ENCODE assay signal across 13 mouse cellular contexts in the genomic region with DNA sequence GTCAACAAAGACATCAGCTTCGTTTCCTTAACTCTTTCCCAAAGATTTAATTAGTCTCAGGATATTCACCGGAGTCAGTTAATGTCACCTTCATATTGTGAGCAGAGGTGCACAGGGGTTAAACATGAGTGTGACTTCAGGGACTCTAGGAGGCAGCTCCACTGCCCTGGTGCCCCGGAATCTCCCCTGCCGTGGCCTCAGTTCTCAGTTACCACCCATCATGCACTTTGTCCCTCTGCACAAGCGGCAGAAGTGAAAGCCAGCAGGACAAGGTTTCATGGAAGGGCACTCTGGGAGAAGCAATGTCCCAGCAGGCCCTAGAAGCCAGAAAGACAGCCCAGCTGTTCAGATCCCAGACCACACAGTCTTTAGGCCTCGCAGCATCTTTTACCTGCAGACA.
DNase-seq lines count a peak whose midpoint lies in the region; ATAC-seq lines count a peak whose summit lies in the region.
"Had no signal": no experiment of that assay in that cellular context is flagged by ENCODE, and none has a peak within 500 bp of the region (broad histone marks: within the 10 kb centered on the region; RNA-seq: fewer than 3 reads in every experiment).

No protein-coding gene starts in this region.

- no peak overlapping the region for H3K9ac ChIP-seq in hindbrain, embryonic 12.5 days
- no peak overlapping the region for H3K9ac ChIP-seq in hindbrain, embryonic 13.5 days
- H3K9ac ChIP-seq in kidney, embryonic 16.5 days (replicated peaks; ENCODE audit: low read length): 0 out of 2 replicates have a peak overlapping the region, but pooled peaks have one; percentile 31
- H3K9ac ChIP-seq: hindbrain, embryonic 15.5 days; liver, embryonic 13.5 days had no signal

- no peak overlapping the region for H3K4me2 ChIP-seq in hindbrain, embryonic 12.5 days (replicated peaks)
- no peak overlapping the region for H3K4me2 ChIP-seq in hindbrain, embryonic 13.5 days
- no peak overlapping the region for H3K4me2 ChIP-seq in kidney, embryonic 16.5 days (replicated peaks; ENCODE audit: low read depth, low read length)
- H3K4me2 ChIP-seq: hindbrain, embryonic 15.5 days; liver, embryonic 13.5 days had no signal

- H3K9me3 ChIP-seq in hindbrain, embryonic 12.5 days (replicated peaks): no peaks in the 10 kb centered on the region
- H3K9me3 ChIP-seq in hindbrain, embryonic 13.5 days: no peaks in the 10 kb centered on the region
- no peaks in the 10 kb centered on the region for H3K9me3 ChIP-seq in embryonic facial prominence, embryonic 10.5 days
- H3K9me3 ChIP-seq in kidney, embryonic 16.5 days (ENCODE audit: low read length): no peaks in the 10 kb centered on the region
- H3K9me3 ChIP-seq: hindbrain, embryonic 15.5 days; liver, embryonic 13.5 days had no signal

- H3K4me1 ChIP-seq in hindbrain, embryonic 12.5 days: peaks cover 19% of the 10 kb centered on the region
- H3K4me1 ChIP-seq in hindbrain, embryonic 13.5 days (replicated peaks): peaks cover 26% of the 10 kb centered on the region
- H3K4me1 ChIP-seq in embryonic facial prominence, embryonic 10.5 days: peaks cover 25% of the 10 kb centered on the region
- peaks cover 14% of the 10 kb centered on the region; the same call in 1 of the 2 replicates for H3K4me1 ChIP-seq in kidney, embryonic 16.5 days (ENCODE audit: insufficient read depth, low read length)
- H3K4me1 ChIP-seq: liver, embryonic 13.5 days had no signal

- H3K27me3 ChIP-seq in hindbrain, embryonic 12.5 days: no peaks in the 10 kb centered on the region
- H3K27me3 ChIP-seq in hindbrain, embryonic 13.5 days: no peaks in the 10 kb centered on the region
- no peaks in the 10 kb centered on the region for H3K27me3 ChIP-seq in embryonic facial prominence, embryonic 10.5 days (replicated peaks; ENCODE audit: low read depth, poor library complexity, severe bottlenecking)
- no peaks in the 10 kb centered on the region for H3K27me3 ChIP-seq in kidney, embryonic 16.5 days (ENCODE audit: insufficient read depth, low read length)
- H3K27me3 ChIP-seq: hindbrain, embryonic 15.5 days; liver, embryonic 13.5 days had no signal

- no peak; the same call in 1 of the 2 replicates for ATAC-seq in hindbrain, embryonic 12.5 days (ENCODE audit: low FRiP score)
- ATAC-seq in hindbrain, embryonic 13.5 days (ENCODE audit: low FRiP score): no peak
- peak; percentile 42; the same call in 1 of the 2 replicates for ATAC-seq in kidney, embryonic 16.5 days (ENCODE audit: low FRiP score, low TSS enrichment)

- WGBS in hindbrain, embryonic 12.5 days: 21% methylated on average over 6 of the region's 6 CpGs
- 13% methylated on average over 6 of the region's 6 CpGs for WGBS in hindbrain, embryonic 13.5 days
- 21% methylated on average over 6 of the region's 6 CpGs for WGBS in embryonic facial prominence, embryonic 10.5 days
- 24% methylated on average over 6 of the region's 6 CpGs for WGBS in kidney, embryonic 16.5 days

- DNase-seq in embryonic facial prominence, embryonic 10.5 days (ENCODE audit: low spot score): peak; percentile 50
- peak; percentile 16 for DNase-seq in retina, embryonic 14.5 days (ENCODE audit: low spot score)
- no peak for DNase-seq in urinary bladder, postnatal 10 days (ENCODE audit: low spot score)
- DNase-seq in left cerebral cortex, adult 9 months (ENCODE audit: low spot score in 2 of 2): no peak
- DNase-seq in heart, postnatal 25 days (ENCODE audit: low spot score): no peak
- DNase-seq: layer of hippocampus, postnatal 36 days; liver, embryonic 13.5 days; thymus, postnatal 25 days had no signal

- intact Hi-C loops in heart, postnatal 25 days (cut with DNase I): loop anchor here (2.0 to 10.0 kb wide), 2 partner anchors 131 to 249 kb away; no protein-coding TSS in a partner anchor

- peak overlapping the region; percentile 40; the same call in 1 of the 2 replicates for H3K27ac ChIP-seq in hindbrain, embryonic 12.5 days
- H3K27ac ChIP-seq in hindbrain, embryonic 13.5 days: no peak overlapping the region
- peak overlapping the region; percentile 80 for H3K27ac ChIP-seq in embryonic facial prominence, embryonic 10.5 days (replicated peaks)
- peak overlapping the region; percentile 50; the same call in 1 of the 2 replicates for H3K27ac ChIP-seq in kidney, embryonic 16.5 days (ENCODE audit: low read length)
- H3K27ac ChIP-seq: hindbrain, embryonic 15.5 days; liver, embryonic 13.5 days had no signal

- H3K4me3 ChIP-seq in hindbrain, embryonic 12.5 days: no peak overlapping the region
- no peak overlapping the region for H3K4me3 ChIP-seq in hindbrain, embryonic 13.5 days
- no peak overlapping the region for H3K4me3 ChIP-seq in embryonic facial prominence, embryonic 10.5 days
- H3K4me3 ChIP-seq in kidney, embryonic 16.5 days (ENCODE audit: low read length): no peak overlapping the region
- H3K4me3 ChIP-seq: hindbrain, embryonic 15.5 days; liver, embryonic 13.5 days; myocyte had no signal

- H3K36me3 ChIP-seq in hindbrain, embryonic 12.5 days: no peaks in the 10 kb centered on the region
- no peaks in the 10 kb centered on the region for H3K36me3 ChIP-seq in hindbrain, embryonic 13.5 days
- no peaks in the 10 kb centered on the region for H3K36me3 ChIP-seq in embryonic facial prominence, embryonic 10.5 days (replicated peaks)
- no peaks in the 10 kb centered on the region for H3K36me3 ChIP-seq in kidney, embryonic 16.5 days (ENCODE audit: insufficient read depth, low read length)
- H3K36me3 ChIP-seq: hindbrain, embryonic 15.5 days; liver, embryonic 13.5 days had no signal

Comparison
In these comparisons a context has a peak if more than half of its experiments do, and no peak if none do; other contexts are left out.
1. DNase-seq: peak in embryonic facial prominence, embryonic 10.5 days (single experiment) and retina, embryonic 14.5 days (single experiment); none in urinary bladder, postnatal 10 days (single experiment), left cerebral cortex, adult 9 months (0 of 2) and heart, postnatal 25 days (single experiment).